Mouse (Mus musculus): ENCODE measurements around the gene Il2rb. TPM values are rescaled to one million over a fixed set of nuclear protein-coding genes. Genes with fewer than 3 reads are reported as not detected.
A peak's percentile ranks its signal among the peaks of the same experiment; 100 is the strongest.

Il2rb gene
- total and polyA plus RNA-seq, 3 experiments = 0.31 to 2.3 (median 0.55) TPM

DNA sequence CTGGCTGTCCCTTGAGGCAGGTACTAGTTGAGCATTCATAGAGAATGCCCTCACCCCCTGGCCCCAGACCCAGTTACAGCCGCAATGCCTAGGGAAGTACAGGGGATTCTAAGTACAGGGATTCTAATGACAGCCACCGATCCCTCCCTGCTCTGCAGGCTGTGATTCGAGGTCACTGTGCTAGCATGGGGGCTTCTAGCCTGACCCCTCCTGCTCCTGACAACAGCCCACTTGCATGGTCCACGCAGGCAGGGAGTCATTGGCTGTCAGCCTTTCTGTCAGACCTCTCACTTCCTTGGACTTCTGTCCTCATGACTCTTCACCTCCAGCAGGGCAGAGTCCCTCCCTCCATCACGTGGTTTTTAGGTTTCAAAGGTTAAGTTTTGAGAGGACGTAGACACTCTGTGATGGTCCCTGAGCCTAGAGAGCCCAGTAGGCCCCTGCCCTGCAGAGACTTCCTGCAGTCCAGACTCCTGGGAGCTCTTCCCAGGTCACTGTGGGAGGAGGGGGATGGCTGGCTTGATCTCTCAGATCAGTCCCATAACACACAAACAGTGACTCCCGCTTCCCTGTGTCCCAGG is 63.4 kb downstream of the Il2rb start:
- Histone ChIP-seq H3K27me3 (ENCODE audit: control insufficient read depth, insufficient read depth, low read length) (no peaks in the 10 kb centered on the region), H3K9ac (ENCODE audit: low read depth, low read length) (no peak overlapping the region), H3K79me2 (replicated peaks; ENCODE audit: control insufficient read depth, insufficient read depth, low read length) (no peaks in the 10 kb centered on the region), H3K4me3 (no peak overlapping the region), H3K4me1 (ENCODE audit: control insufficient read depth, insufficient read depth, low read length) (peaks cover 4% of the 10 kb centered on the region; the same call in 1 of the 2 replicates), H3K36me3 (ENCODE audit: control insufficient read depth, insufficient read depth, low read length) (no peaks in the 10 kb centered on the region), H3K27ac (no peak overlapping the region; the same call in 1 of the 2 replicates)
- intact Hi-C loops (cut with DNase I) = no loop called here
- DNase-seq = no peak
- WGBS = 68% methylated on average over 7 of the region's 7 CpGs
- TF ChIP-seq POLR2A (IDR thresholded peaks at IDR 0.05; ENCODE audit: insufficient read depth, low read depth, low read length) (no peak), EP300 (IDR thresholded peaks at IDR 0.05; ENCODE audit: insufficient read depth, low read depth, low read length) (no peak), CTCF (IDR thresholded peaks at IDR 0.05) (no peak)

DNA sequence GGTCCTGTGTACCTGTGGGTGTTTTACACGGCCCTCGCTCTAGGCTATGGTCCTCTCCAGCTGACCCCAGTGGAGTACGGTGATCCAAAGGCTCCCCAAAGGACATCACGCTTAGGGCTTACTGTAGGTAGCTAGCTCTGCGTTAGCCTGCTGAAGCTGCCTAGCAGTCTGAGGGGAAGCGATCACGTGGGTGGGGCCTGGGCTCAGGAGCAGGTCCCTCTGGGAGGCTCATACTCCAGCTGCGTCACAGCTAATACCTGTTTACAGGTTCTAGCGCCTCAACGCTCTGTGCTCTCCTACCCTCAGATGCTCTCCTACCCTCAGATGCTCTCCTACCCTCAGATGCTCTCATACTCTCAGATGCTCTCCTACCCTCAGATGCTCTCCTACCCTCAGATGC is 64.2 kb downstream of the Il2rb start:
- Histone ChIP-seq H3K27ac (peak overlapping the region; percentile 76), H3K4me3 (no peak overlapping the region), H3K9ac (ENCODE audit: low read depth, low read length) (no peak overlapping the region), H3K79me2 (replicated peaks; ENCODE audit: control insufficient read depth, insufficient read depth, low read length) (no peaks in the 10 kb centered on the region), H3K27me3 (ENCODE audit: control insufficient read depth, insufficient read depth, low read length) (no peaks in the 10 kb centered on the region), H3K4me1 (ENCODE audit: control insufficient read depth, insufficient read depth, low read length) (peaks cover 2% of the 10 kb centered on the region; the same call in 1 of the 2 replicates), H3K36me3 (ENCODE audit: control insufficient read depth, insufficient read depth, low read length) (no peaks in the 10 kb centered on the region)
- 67% methylated on average over 10 of the region's 10 CpGs for WGBS
- intact Hi-C loops (cut with DNase I) = no loop called here
- no peak for DNase-seq
- TF ChIP-seq POLR2A (IDR thresholded peaks at IDR 0.05; ENCODE audit: insufficient read depth, low read depth, low read length) (no peak), CTCF (IDR thresholded peaks at IDR 0.05) (no peak), EP300 (IDR thresholded peaks at IDR 0.05; ENCODE audit: insufficient read depth, low read depth, low read length) (no peak)

DNA sequence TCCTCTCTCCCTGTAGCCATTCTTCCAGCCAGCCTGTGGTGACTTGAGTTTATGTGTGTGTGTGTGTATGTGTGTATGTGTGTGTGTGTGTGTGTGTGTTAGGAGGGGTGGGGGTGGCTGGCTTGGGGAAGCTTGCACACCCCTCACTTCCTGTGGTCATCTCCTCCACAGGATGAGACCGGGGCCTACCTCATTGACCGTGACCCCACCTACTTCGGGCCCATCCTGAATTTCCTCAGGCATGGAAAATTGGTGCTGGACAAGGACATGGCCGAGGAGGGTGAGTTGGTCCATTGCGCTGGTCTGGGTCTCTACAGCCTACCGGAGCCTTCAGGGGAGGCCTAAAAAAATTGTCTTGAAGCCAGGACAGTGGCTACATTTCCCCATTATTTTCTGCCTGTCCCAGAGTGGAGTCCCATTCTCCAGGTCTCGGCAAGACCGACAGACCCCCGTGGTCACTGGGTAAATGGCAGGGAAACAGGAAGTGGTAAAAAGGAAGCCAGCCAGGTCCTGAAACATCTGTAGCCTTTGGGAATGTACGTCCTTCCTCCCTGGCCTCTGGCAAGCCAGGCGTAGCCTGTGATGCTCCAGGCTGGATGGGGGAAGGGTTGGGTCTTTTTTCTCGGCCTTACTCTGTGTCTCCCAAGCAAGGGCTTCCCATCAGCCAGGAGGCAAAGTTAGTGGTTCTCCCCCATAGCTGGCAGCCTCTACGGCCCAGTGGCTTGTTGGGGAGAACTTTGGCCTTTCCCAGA is 65.0 kb downstream of the Il2rb start:
- intact Hi-C loops (cut with DNase I) = loop anchor here (2.0 kb wide), 1 partner anchor 23 kb away; the partner anchor contains the start of gene Mpst
- WGBS = 40% methylated on average over 13 of the region's 13 CpGs
- H3K36me3 ChIP-seq (ENCODE audit: control insufficient read depth, insufficient read depth, low read length) = no peaks in the 10 kb centered on the region
- H3K9ac ChIP-seq (ENCODE audit: low read depth, low read length) = no peak overlapping the region
- H3K4me1 ChIP-seq (ENCODE audit: control insufficient read depth, insufficient read depth, low read length) = peaks cover 2% of the 10 kb centered on the region; the same call in 1 of the 2 replicates
- peak overlapping the region; percentile 77 for H3K27ac ChIP-seq
- peak; percentile 49 to 55 for DNase-seq
- no peaks in the 10 kb centered on the region for H3K79me2 ChIP-seq (replicated peaks; ENCODE audit: control insufficient read depth, insufficient read depth, low read length)
- no peaks in the 10 kb centered on the region for H3K27me3 ChIP-seq (ENCODE audit: control insufficient read depth, insufficient read depth, low read length)
- 0 out of 2 replicates have a peak, but pooled peaks have one; percentile 29 for TF ChIP-seq POLR2A (IDR thresholded peaks at IDR 0.05; ENCODE audit: insufficient read depth, low read depth, low read length)
- TF ChIP-seq EP300 (IDR thresholded peaks at IDR 0.05; ENCODE audit: insufficient read depth, low read depth, low read length) = 0 out of 2 replicates have a peak, but pooled peaks have one; percentile 29
- TF ChIP-seq CTCF (IDR thresholded peaks at IDR 0.05) = no peak
- peak overlapping the region; percentile 75; the same call in 1 of the 2 replicates for H3K4me3 ChIP-seq

Other genes starting within 250 kb of the Il2rb start
- under 1 TPM; 0.75 to 0.84 TPM for gene Csf2rb2, start 189.6 kb downstream of the Il2rb start, total RNA-seq (2021)
- gene Csf2rb2, start 189.6 kb downstream of the Il2rb start, polyA plus RNA-seq (2012; rRNA removed) = 1.2 and 1.6 TPM in 2 replicates
- gene Csf2rb, start 169.5 kb downstream of the Il2rb start, total RNA-seq (2021) = 1 to 10 TPM; 1.6 to 2.2 TPM
- gene Csf2rb, start 169.5 kb downstream of the Il2rb start, polyA plus RNA-seq (2012; rRNA removed) = 2.1 and 2.8 TPM in 2 replicates
- not detected for gene Tex33, start 99.4 kb downstream of the Il2rb start, total RNA-seq (2021)
- gene Tex33, start 99.4 kb downstream of the Il2rb start, polyA plus RNA-seq (2012; rRNA removed) = 0.43 and 0.67 TPM in 2 replicates
- gene Tst, start 89.4 kb downstream of the Il2rb start, total RNA-seq (2021) = 10 to 100 TPM; 19.1 to 23.2 TPM
- 30.3 and 41.7 TPM in 2 replicates for gene Tst, start 89.4 kb downstream of the Il2rb start, polyA plus RNA-seq (2012; rRNA removed)
- 10 to 100 TPM; 37.5 to 45.9 TPM for gene Mpst, start 88.9 kb downstream of the Il2rb start, total RNA-seq (2021)
- gene Mpst, start 88.9 kb downstream of the Il2rb start, polyA plus RNA-seq (2012; rRNA removed) = 64.5 and 79.5 TPM in 2 replicates
- 10 to 100 TPM; 18.4 to 24.5 TPM for gene Kctd17, start 66.7 kb downstream of the Il2rb start, total RNA-seq (2021)
- gene Kctd17, start 66.7 kb downstream of the Il2rb start, polyA plus RNA-seq (2012; rRNA removed) = 52.5 and 66.1 TPM in 2 replicates
- not detected for gene Tmprss6, start 26.6 kb downstream of the Il2rb start, total RNA-seq (2021)
- gene Tmprss6, start 26.6 kb downstream of the Il2rb start, polyA plus RNA-seq (2012; rRNA removed) = 0.20 TPM in 1 of 2 replicates, not detected in the other
- 10 to 100 TPM; 14.1 to 17.0 TPM for gene C1qtnf6, start 36.1 kb upstream of the Il2rb start, total RNA-seq (2021)
- 20.8 and 40.5 TPM in 2 replicates for gene C1qtnf6, start 36.1 kb upstream of the Il2rb start, polyA plus RNA-seq (2012; rRNA removed)
- not detected for gene Sstr3, start 49.4 kb upstream of the Il2rb start, total RNA-seq (2021)
- not detected in 2 replicates for gene Sstr3, start 49.4 kb upstream of the Il2rb start, polyA plus RNA-seq (2012; rRNA removed)
- 1 to 10 TPM; 4.5 to 8.7 TPM for gene Rac2, start 77.5 kb upstream of the Il2rb start, total RNA-seq (2021)
- 7.7 and 44.7 TPM in 2 replicates for gene Rac2, start 77.5 kb upstream of the Il2rb start, polyA plus RNA-seq (2012; rRNA removed)
- 1 to 10 TPM; 6.1 to 6.7 TPM for gene Cyth4, start 101.8 kb upstream of the Il2rb start, total RNA-seq (2021)
- 9.3 and 12.8 TPM in 2 replicates for gene Cyth4, start 101.8 kb upstream of the Il2rb start, polyA plus RNA-seq (2012; rRNA removed)
- 1 to 10 TPM; 1.3 to 3.4 TPM for gene Elfn2, start 223.5 kb upstream of the Il2rb start, total RNA-seq (2021)
- 0.16 and 0.35 TPM in 2 replicates for gene Elfn2, start 223.5 kb upstream of the Il2rb start, polyA plus RNA-seq (2012; rRNA removed)